Mouse (Mus musculus): ENCODE data around the gene Zdhhc9.

DNA sequence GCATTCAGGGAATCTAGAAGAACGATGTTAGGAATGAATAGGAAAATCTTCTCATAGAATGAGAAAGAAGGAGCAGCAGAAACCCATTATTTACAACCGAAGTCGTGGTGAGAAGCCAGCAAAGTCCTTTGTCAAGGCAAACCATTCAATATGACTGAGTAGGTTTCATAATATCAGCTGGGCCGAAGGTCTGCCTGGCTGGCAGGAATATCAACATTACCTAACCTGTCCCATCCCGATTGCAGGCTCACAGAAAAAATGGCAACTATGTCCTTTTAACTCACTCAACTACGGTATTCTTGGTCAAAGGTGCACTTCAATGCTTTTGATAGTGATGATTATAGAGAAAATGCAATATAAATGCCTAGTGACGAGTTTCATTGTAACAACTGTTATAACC is 17.5 kb upstream of the Zdhhc9 start:
- no peak for TF ChIP-seq CHD2 (IDR thresholded peaks at IDR 0.05; ENCODE audit: low read depth, low read length)
- no peak for TF ChIP-seq MAFK (IDR thresholded peaks at IDR 0.05; ENCODE audit: insufficient read depth, low read depth, low read length)

All from ES-E14 (cell line).